Mouse (Mus musculus): ENCODE data around the gene Synrg.

Gene Synrg

GRCm38 (mm10) chr11:83963991-83964921 is at the start of gene Synrg:
Gene Synrg, plus strand, starts transcription at chr11:83964428.
- peak; percentile 89 for ATAC-seq (ENCODE audit: low TSS enrichment)

GRCm38 (mm10) chr11:83914501-83914900 is 49.7 kb upstream of the Synrg start:
- ATAC-seq (ENCODE audit: low TSS enrichment), result no peak

- no peak for ATAC-seq (ENCODE audit: low TSS enrichment)
These were observed 41.6 kb upstream of the Synrg start for GRCm38 (mm10) chr11:83922600-83922999.

- ATAC-seq (ENCODE audit: low TSS enrichment), result no peak
These were observed 37.1 kb upstream of the Synrg start for GRCm38 (mm10) chr11:83927097-83927496.

- no peak for ATAC-seq (ENCODE audit: low TSS enrichment)
These were observed 31.6 kb upstream of the Synrg start for GRCm38 (mm10) chr11:83932506-83933106.

- no peak for ATAC-seq (ENCODE audit: low TSS enrichment)
These were observed 30.9 kb upstream of the Synrg start for GRCm38 (mm10) chr11:83933376-83933775.

GRCm38 (mm10) chr11:83935986-83936665 is 28.1 kb upstream of the Synrg start:
- ATAC-seq (ENCODE audit: low TSS enrichment), result peak; percentile 72

GRCm38 (mm10) chr11:83938556-83938955 is 25.7 kb upstream of the Synrg start:
- no peak for ATAC-seq (ENCODE audit: low TSS enrichment)

- ATAC-seq (ENCODE audit: low TSS enrichment), result peak; percentile 100
These were observed 22.0 kb upstream of the Synrg start, which contains the start of gene Ddx52 for GRCm38 (mm10) chr11:83941950-83942840. Gene Ddx52, plus strand, starts transcription at chr11:83942062.

- no peak; the same call in 1 of the 2 replicates for ATAC-seq (ENCODE audit: low TSS enrichment)
These were observed 7.4 kb upstream of the Synrg start for GRCm38 (mm10) chr11:83956822-83957221.

GRCm38 (mm10) chr11:83961983-83962382 is 2.2 kb upstream of the Synrg start:
- ATAC-seq (ENCODE audit: low TSS enrichment), result peak; percentile 72

GRCm38 (mm10) chr11:83967436-83968204 is 3.4 kb downstream of the Synrg start:
- ATAC-seq (ENCODE audit: low TSS enrichment), result no peak

- no peak for ATAC-seq (ENCODE audit: low TSS enrichment)
These were observed 4.0 kb downstream of the Synrg start for GRCm38 (mm10) chr11:83968205-83968575.

GRCm38 (mm10) chr11:83969040-83969439 is 4.8 kb downstream of the Synrg start:
- ATAC-seq (ENCODE audit: low TSS enrichment), result no peak

GRCm38 (mm10) chr11:83974561-83975346 is 10.5 kb downstream of the Synrg start:
- ATAC-seq (ENCODE audit: low TSS enrichment), result no peak

- no peak for ATAC-seq (ENCODE audit: low TSS enrichment)
These were observed 11.3 kb downstream of the Synrg start for GRCm38 (mm10) chr11:83975488-83975887.

GRCm38 (mm10) chr11:83976236-83976977 is 12.2 kb downstream of the Synrg start:
- no peak for ATAC-seq (ENCODE audit: low TSS enrichment)

GRCm38 (mm10) chr11:83977810-83978209 is 13.6 kb downstream of the Synrg start:
- ATAC-seq (ENCODE audit: low TSS enrichment), result no peak

- no peak for ATAC-seq (ENCODE audit: low TSS enrichment)
These were observed 15.8 kb downstream of the Synrg start for GRCm38 (mm10) chr11:83979992-83980391.

All from frontal cortex, adult (tissue).